Mouse (Mus musculus): ENCODE measurements around the gene Zfp873. TPM values are rescaled to one million over a fixed set of nuclear protein-coding genes. Genes with fewer than 3 reads are reported as not detected.
"Not testable (repeated sequence)": the region's sequence is repeated elsewhere in the genome, so short reads cannot be mapped to it uniquely, and the experiment has no call there.

The Zfp873 gene
- total RNA-seq (2022): 10 to 100 TPM in 3 of 4 experiments, 1 to 10 TPM in 1; 9.4 to 12.9 (median 11.2) TPM

DNA sequence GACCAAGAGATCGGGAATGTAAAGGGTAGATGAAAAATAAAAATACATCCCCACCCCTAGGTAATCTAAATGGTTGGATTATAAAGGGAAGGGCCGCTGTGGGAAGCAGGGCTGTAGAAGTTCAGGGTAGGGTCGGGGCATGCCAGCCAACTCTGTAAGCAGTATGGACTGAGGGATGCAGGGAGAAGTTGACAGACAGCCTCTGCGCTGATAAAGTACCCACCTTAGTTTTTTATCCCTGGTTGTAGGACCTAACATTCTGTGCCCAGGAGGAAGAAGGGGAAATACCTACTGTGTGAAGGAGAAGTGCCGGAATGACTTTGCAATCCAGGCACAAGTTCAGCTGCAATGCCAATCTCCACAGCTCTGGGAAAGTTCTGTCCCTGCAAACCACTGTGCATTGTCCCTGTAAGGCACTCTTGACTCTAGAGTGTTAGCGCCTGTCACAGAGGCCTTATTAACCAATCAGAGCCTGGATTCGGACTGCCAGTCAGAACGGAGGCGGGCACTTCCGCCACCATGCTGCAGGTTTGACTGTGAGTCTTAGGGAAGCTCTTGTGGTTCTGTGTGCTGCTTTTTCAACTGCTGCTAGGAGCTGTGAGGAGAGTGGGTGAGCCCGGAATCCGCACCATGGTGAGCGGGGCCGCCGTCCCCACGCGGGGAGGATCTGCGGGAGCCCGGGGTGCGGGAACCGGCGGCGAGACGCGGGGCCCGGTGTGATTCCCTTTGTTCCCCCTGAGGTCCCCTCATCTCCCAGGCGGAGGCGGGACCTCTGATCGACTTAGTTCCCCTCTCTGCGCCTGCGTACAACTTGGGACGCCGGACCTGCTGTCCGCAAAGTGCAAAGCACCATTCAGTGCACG is at the start of gene Zfp873:
Zfp873 (plus strand) TSS at position 527 of the 863 bp plus-strand sequence.
- DNase-seq (ENCODE audit: low spot score in 2 of 2): peak; percentile 84 to 92

DNA sequence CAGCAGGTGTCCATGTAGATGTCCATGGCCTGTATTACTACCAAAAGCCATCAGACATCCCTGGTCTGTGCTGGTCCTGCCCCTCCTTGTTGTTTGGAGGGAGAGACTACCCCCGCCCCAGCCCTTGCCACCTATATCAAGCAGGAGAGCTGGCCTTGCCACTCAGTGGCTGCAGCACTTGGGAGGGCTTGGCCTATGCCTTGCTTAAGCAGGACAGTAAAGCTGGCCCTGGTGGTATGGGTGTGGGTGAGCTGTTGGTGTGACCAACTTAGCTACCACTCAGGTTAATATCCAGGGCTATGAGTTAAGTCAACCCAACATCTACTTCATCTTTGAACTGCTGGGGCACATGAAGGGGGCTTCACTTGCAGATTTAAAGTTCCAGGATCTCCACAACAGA is 44.7 kb upstream of the Zfp873 start:
- DNase-seq (ENCODE audit: low spot score in 2 of 2): not testable (repeated sequence)

GRCm38 (mm10) chr10:82004822-82005221 is 43.1 kb upstream of the Zfp873 start:
- not testable (repeated sequence) for DNase-seq (ENCODE audit: low spot score in 2 of 2)

DNA sequence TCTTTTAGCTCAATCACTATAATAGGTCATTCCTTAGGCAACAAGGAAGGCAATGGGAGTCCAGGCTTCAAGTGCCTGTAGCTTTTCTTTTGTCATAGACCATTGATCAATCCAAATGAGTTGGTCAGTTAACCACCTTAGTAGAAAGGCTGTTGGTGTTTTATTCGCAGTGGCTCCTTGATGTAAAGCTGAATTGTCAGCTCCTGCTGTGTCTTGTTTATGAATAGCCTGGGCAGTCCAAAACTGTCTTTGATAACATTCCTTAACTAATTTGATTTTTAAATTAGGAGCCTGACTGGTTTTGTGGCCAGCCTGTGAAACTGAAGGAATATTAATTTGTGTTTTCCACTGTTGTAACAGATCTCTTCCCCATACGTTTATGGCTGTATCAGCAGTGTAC is 5.7 kb upstream of the Zfp873 start:
- no peak for DNase-seq (ENCODE audit: low spot score in 2 of 2)

- no peak for DNase-seq (ENCODE audit: low spot score in 2 of 2)
Observed at GRCm38 (mm10) chr10:82046603-82047002, 1.3 kb upstream of the Zfp873 start.

DNA sequence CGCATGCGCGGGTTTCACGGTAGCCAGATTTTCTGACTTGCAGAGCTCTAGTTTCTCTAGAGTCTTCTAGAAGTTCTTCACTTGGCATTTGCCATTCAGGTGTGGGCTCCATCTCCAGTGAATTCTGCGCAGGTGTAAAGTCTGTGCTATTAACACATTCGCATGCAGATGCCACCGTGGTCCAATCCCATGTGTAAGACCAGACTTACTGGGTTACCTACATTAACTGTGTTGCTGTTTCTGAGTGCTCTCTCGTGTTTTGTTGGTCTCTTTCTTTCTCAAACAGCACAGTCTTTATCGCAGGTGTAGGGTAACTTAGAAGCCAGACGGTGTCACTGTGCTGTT is 509 bp downstream of the Zfp873 start:
- DNase-seq (ENCODE audit: low spot score in 2 of 2): not testable (repeated sequence)

GRCm38 (mm10) chr10:82082728-82083621 is 35.1 kb downstream of the Zfp873 start, which contains the start of gene BC024063:
Gene BC024063, plus strand, starts transcription at chr10:82083353.
- DNase-seq (ENCODE audit: low spot score in 2 of 2): peak; percentile 57 to 70

DNA sequence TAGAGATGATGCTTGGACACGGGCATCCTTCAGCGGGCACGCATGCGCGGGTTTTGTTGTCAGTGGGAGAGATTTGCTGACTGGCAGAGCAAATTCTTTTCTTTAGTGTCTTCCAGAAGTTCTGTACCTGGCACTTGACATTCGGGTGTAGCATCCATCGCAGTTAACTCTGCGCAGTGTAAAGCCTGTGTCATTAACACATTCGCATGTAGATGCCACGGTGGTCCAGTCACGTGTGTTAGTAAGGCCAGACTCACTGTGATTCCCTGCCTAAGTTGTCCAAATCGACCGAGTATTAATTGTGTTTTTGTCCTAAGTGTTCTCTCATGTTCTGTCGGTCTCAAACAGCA is 35.7 kb downstream of the Zfp873 start:
- DNase-seq (ENCODE audit: low spot score in 2 of 2): not testable (repeated sequence)

Other genes starting within 250 kb of the Zfp873 start
- gene Gm4767, start 235.9 kb upstream of the Zfp873 start, total RNA-seq (2022): 1 to 10 TPM; 3.8 to 5.0 (median 4.4) TPM
- 1 to 10 TPM; 2.8 to 3.3 (median 3.2) TPM for gene Gm32687, start 184.2 kb upstream of the Zfp873 start, total RNA-seq (2022)
- gene Zfp781, start 117.6 kb upstream of the Zfp873 start, total RNA-seq (2022): 1 to 10 TPM; 3.2 to 4.7 (median 4.7) TPM
- gene BC024063, start 35.2 kb downstream of the Zfp873 start, total RNA-seq (2022): 1 to 10 TPM; 5.4 to 8.5 (median 8.0) TPM
- gene AU041133, start 79.9 kb downstream of the Zfp873 start, total RNA-seq (2022): 10 to 100 TPM in 1 of 4 experiments, 1 to 10 TPM in 3; 7.9 to 10.3 (median 8.3) TPM
- gene Zfp938, start 193.2 kb downstream of the Zfp873 start, total RNA-seq (2022): 10 to 100 TPM; 19.3 to 23.9 (median 21.8) TPM